Mouse (Mus musculus): ENCODE data around the gene Uqcrq.

Gene Uqcrq

GRCm38 (mm10) chr11:53430670-53431346 is at the start of gene Uqcrq, which contains the start of gene Gdf9:
Uqcrq (minus strand) TSS chr11:53430831.
Gdf9 (plus strand) TSS chr11:53431023.
- peak; percentile 99 for DNase-seq

GRCm38 (mm10) chr11:53479783-53480301 is 49.2 kb upstream of the Uqcrq start, which contains the start of the genes Gm9945 and Sowaha:
Gm9945 (plus strand) TSS chr11:53480166.
Sowaha (minus strand) TSS chr11:53480274.
- DNase-seq = peak; percentile 67

GRCm38 (mm10) chr11:53479171-53479782 is 48.6 kb upstream of the Uqcrq start:
- DNase-seq = peak; percentile 44

- DNase-seq = peak; percentile 27
Measured at GRCm38 (mm10) chr11:53478383-53479170, 47.9 kb upstream of the Uqcrq start.

GRCm38 (mm10) chr11:53477833-53478232 is 47.2 kb upstream of the Uqcrq start:
- no peak for DNase-seq

GRCm38 (mm10) chr11:53475620-53476019 is 45.0 kb upstream of the Uqcrq start:
- no peak for DNase-seq

- DNase-seq = no peak
Measured at GRCm38 (mm10) chr11:53472709-53473108, 42.1 kb upstream of the Uqcrq start.

- DNase-seq = peak; percentile 95
Measured at GRCm38 (mm10) chr11:53469968-53470695, 39.5 kb upstream of the Uqcrq start, which contains the start of gene Gm9837. Gm9837 (minus strand) TSS chr11:53470479.

- no peak for DNase-seq
Measured at GRCm38 (mm10) chr11:53469294-53469967, 38.8 kb upstream of the Uqcrq start.

- peak; percentile 85 for DNase-seq
Measured at GRCm38 (mm10) chr11:53466231-53466971, 35.8 kb upstream of the Uqcrq start.

GRCm38 (mm10) chr11:53463551-53464424 is 33.2 kb upstream of the Uqcrq start:
- peak; percentile 40 for DNase-seq

GRCm38 (mm10) chr11:53461727-53462126 is 31.1 kb upstream of the Uqcrq start:
- no peak for DNase-seq

- DNase-seq = no peak
Measured at GRCm38 (mm10) chr11:53460192-53460591, 29.6 kb upstream of the Uqcrq start.

- DNase-seq = no peak
Measured at GRCm38 (mm10) chr11:53458996-53459395, 28.4 kb upstream of the Uqcrq start.

GRCm38 (mm10) chr11:53457372-53457954 is 26.8 kb upstream of the Uqcrq start:
- DNase-seq = no peak

- DNase-seq = no peak
Measured at GRCm38 (mm10) chr11:53456474-53457371, 26.1 kb upstream of the Uqcrq start, which contains the start of the genes Gm10447 and Shroom1. Gm10447 (minus strand) TSS chr11:53457110. Shroom1 (plus strand) TSS chr11:53457205.

- DNase-seq = no peak
Measured at GRCm38 (mm10) chr11:53453031-53453430, 22.4 kb upstream of the Uqcrq start.

- DNase-seq = no peak
Measured at GRCm38 (mm10) chr11:53452396-53452795, 21.8 kb upstream of the Uqcrq start.
